In genomic region chr13:3633895-3634811, GRCm38 (mm10) we compare ENCODE assay signal across 8 mouse cellular contexts. TPM values are rescaled to one million over a fixed set of nuclear protein-coding genes. Genes with fewer than 3 reads are reported as not detected.
DNase-seq lines count a peak whose midpoint lies in the region; ATAC-seq and TF ChIP-seq lines count a peak whose summit lies in the region.

TSS of gene Asb13 (plus strand) at chr13:3634032.

- H3K79me3 ChIP-seq in C2C12 (ENCODE audit: low read depth), result no peaks in the 10 kb centered on the region

- H3K4me2 ChIP-seq in heart, embryonic 12.5 days, result peak within 1 kb of the TSS; percentile 92
- H3K4me2 ChIP-seq in kidney, postnatal 0 days (ENCODE audit: low read length), result peak within 1 kb of the TSS; percentile 84
- H3K4me2 ChIP-seq in liver, embryonic 11.5 days, result peak within 1 kb of the TSS; percentile 89
- peak within 1 kb of the TSS; percentile 77 for H3K4me2 ChIP-seq in myocyte (ENCODE audit: low read depth)

- peak; percentile 98 for ATAC-seq in erythroid progenitor cell, adult 5-6 weeks (replicated peaks; ENCODE audit: low FRiP score, poor library complexity, severe bottlenecking)
- ATAC-seq in heart, embryonic 12.5 days (ENCODE audit: insufficient number of reproducible peaks, low FRiP score), result peak; percentile 94
- peak; percentile 94 for ATAC-seq in kidney, postnatal 0 days (replicated peaks; ENCODE audit: low FRiP score, low read depth)
- ATAC-seq in liver, embryonic 11.5 days (replicated peaks; ENCODE audit: low FRiP score), result peak; percentile 93

- no peak for TF ChIP-seq CTCF in C2C12 (IDR thresholded peaks at IDR 0.05; ENCODE audit: control insufficient read depth, insufficient read depth, insufficient read length)
- TF ChIP-seq CTCF in kidney, postnatal 0 days (IDR thresholded peaks at IDR 0.05; ENCODE audit: low read depth), result 0 out of 2 replicates have a peak, but pooled peaks have one; percentile 2

- H3K27ac ChIP-seq in brown adipose tissue, adult 24 weeks (replicated peaks; ENCODE audit: low read depth, low read length), result 0 out of 2 replicates have a peak within 1 kb of the TSS, but pooled peaks have one; percentile 44
- H3K27ac ChIP-seq in heart, embryonic 12.5 days (ENCODE audit: poor library complexity, severe bottlenecking), result no peak within 1 kb of the TSS
- H3K27ac ChIP-seq in kidney, postnatal 0 days, result peak within 1 kb of the TSS; percentile 68
- H3K27ac ChIP-seq in liver, embryonic 11.5 days (ENCODE audit: low read depth, low read length), result no peak within 1 kb of the TSS

- TF ChIP-seq POLR2A in myocyte (IDR thresholded peaks at IDR 0.05; ENCODE audit: insufficient read length, low read depth), result peak; percentile 61

- H3K9ac ChIP-seq in heart, embryonic 12.5 days, result peak within 1 kb of the TSS; percentile 79
- peak within 1 kb of the TSS; percentile 78 for H3K9ac ChIP-seq in kidney, postnatal 0 days (ENCODE audit: low read depth, low read length)
- H3K9ac ChIP-seq in liver, embryonic 11.5 days (ENCODE audit: low read depth, low read length), result peak within 1 kb of the TSS; percentile 76

- H3K27me3 ChIP-seq in C2C12 (ENCODE audit: control insufficient read depth, insufficient read depth, insufficient read length) (no peaks in the 10 kb centered on the region), myocyte (ENCODE audit: control insufficient read depth, insufficient read depth, insufficient read length) (no peaks in the 10 kb centered on the region)
- 0 out of 2 replicates have a peak, but pooled peaks cover 3% of the 10 kb centered on the region for H3K27me3 ChIP-seq in heart, embryonic 12.5 days (replicated peaks)
- no peaks in the 10 kb centered on the region for H3K27me3 ChIP-seq in kidney, postnatal 0 days (ENCODE audit: insufficient read depth, low read length)
- no peaks in the 10 kb centered on the region for H3K27me3 ChIP-seq in liver, embryonic 11.5 days (replicated peaks; ENCODE audit: control insufficient read depth, insufficient read depth, low read length)

- under 1% methylated on average over 47 of the region's 47 CpGs for WGBS in heart, embryonic 12.5 days
- under 1% methylated on average over 47 of the region's 47 CpGs for WGBS in kidney, postnatal 0 days
- WGBS in liver, embryonic 11.5 days, result 2% methylated on average over 47 of the region's 47 CpGs

- H3K36me3 ChIP-seq in C2C12 (ENCODE audit: control insufficient read depth, insufficient read depth) (no peaks in the 10 kb centered on the region), myocyte (ENCODE audit: control insufficient read depth, insufficient read depth) (no peaks in the 10 kb centered on the region)
- no peaks in the 10 kb centered on the region for H3K36me3 ChIP-seq in heart, embryonic 12.5 days
- H3K36me3 ChIP-seq in kidney, postnatal 0 days (ENCODE audit: insufficient read depth, low read length), result no peaks in the 10 kb centered on the region
- H3K36me3 ChIP-seq in liver, embryonic 11.5 days (ENCODE audit: control insufficient read depth, insufficient read depth, low read length), result no peaks in the 10 kb centered on the region

- no peaks in the 10 kb centered on the region for H3K4me1 ChIP-seq in brown adipose tissue, adult 24 weeks (ENCODE audit: control insufficient read depth, insufficient read depth, insufficient read length, low read length)
- H3K4me1 ChIP-seq in heart, embryonic 12.5 days (replicated peaks), result 0 out of 2 replicates have a peak, but pooled peaks cover 8% of the 10 kb centered on the region
- H3K4me1 ChIP-seq in kidney, postnatal 0 days (replicated peaks; ENCODE audit: insufficient read depth, low read length), result peaks cover 4% of the 10 kb centered on the region; the same call in 1 of the 2 replicates
- no peaks in the 10 kb centered on the region for H3K4me1 ChIP-seq in liver, embryonic 11.5 days (replicated peaks; ENCODE audit: control insufficient read depth, insufficient read depth, low read length)

- peak within 1 kb of the TSS; percentile 29 for H3K4me3 ChIP-seq in C2C12 (ENCODE audit: insufficient read depth, poor library complexity, severe bottlenecking)
- peak within 1 kb of the TSS; percentile 93 for H3K4me3 ChIP-seq in brown adipose tissue, adult 24 weeks (ENCODE audit: insufficient read depth, low read depth, low read length)
- peak within 1 kb of the TSS; percentile 81 for H3K4me3 ChIP-seq in heart, embryonic 12.5 days
- peak within 1 kb of the TSS; percentile 77 for H3K4me3 ChIP-seq in kidney, postnatal 0 days (replicated peaks; ENCODE audit: low read depth, low read length)
- H3K4me3 ChIP-seq in liver, embryonic 11.5 days (ENCODE audit: low read depth, low read length), result peak within 1 kb of the TSS; percentile 70
- peak within 1 kb of the TSS; percentile 30 for H3K4me3 ChIP-seq in myocyte

- H3K9me3 ChIP-seq in heart, embryonic 12.5 days (replicated peaks), result 0 out of 2 replicates have a peak, but pooled peaks cover 2% of the 10 kb centered on the region
- no peaks in the 10 kb centered on the region for H3K9me3 ChIP-seq in kidney, postnatal 0 days (replicated peaks; ENCODE audit: low read length)
- H3K9me3 ChIP-seq in liver, embryonic 11.5 days (ENCODE audit: control insufficient read depth, low read length), result no peaks in the 10 kb centered on the region

- H3K79me2 ChIP-seq in C2C12 (ENCODE audit: control insufficient read depth, insufficient read depth), result no peaks in the 10 kb centered on the region
- H3K79me2 ChIP-seq in myocyte (ENCODE audit: control insufficient read depth, insufficient read depth), result no peaks in the 10 kb centered on the region

- DNase-seq in kidney, postnatal 0 days (ENCODE audit: low spot score), result peak; percentile 87
- DNase-seq in liver, embryonic 11.5 days (ENCODE audit: low spot score), result peak; percentile 82
- peak; percentile 78 to 87 for DNase-seq in spleen, postnatal 4 days (ENCODE audit: low spot score in 2 of 2)

- H3ac ChIP-seq in C2C12 (ENCODE audit: control insufficient read depth, insufficient read length, low read depth) (peak within 1 kb of the TSS; percentile 91), myocyte (ENCODE audit: control insufficient read depth, insufficient read length) (no peak within 1 kb of the TSS)

TF ChIP-seq in C2C12, 6 proteins besides CTCF, POLR2A, EP300 and RAD21:
- no peak for TF ChIP-seq FOSL1 (IDR thresholded peaks at IDR 0.05; ENCODE audit: insufficient read depth, low read length, poor library complexity, severe bottlenecking)
- TF ChIP-seq MAX (IDR thresholded peaks at IDR 0.05), result no peak
- no peak for TF ChIP-seq CEBPB (IDR thresholded peaks at IDR 0.05; ENCODE audit: low read depth)
- TF ChIP-seq USF1 (IDR thresholded peaks at IDR 0.05; ENCODE audit: low read depth), result no peak
- TF ChIP-seq MYOG (IDR thresholded peaks at IDR 0.05; ENCODE audit: control insufficient read depth, extremely low read depth, insufficient read length), result no peak
- TF ChIP-seq MYOD1 (IDR thresholded peaks at IDR 0.05; ENCODE audit: control insufficient read depth, insufficient read length, low read depth), result no peak

TF ChIP-seq in myocyte, 11 proteins besides CTCF, POLR2A, EP300 and RAD21:
- no peak for TF ChIP-seq MAX (IDR thresholded peaks at IDR 0.05; ENCODE audit: low read depth)
- TF ChIP-seq USF1 (IDR thresholded peaks at IDR 0.05; ENCODE audit: low read depth), result no peak
- no peak for TF ChIP-seq TCF12 (IDR thresholded peaks at IDR 0.05; ENCODE audit: insufficient read depth, poor library complexity, severe bottlenecking)
- no peak for TF ChIP-seq E2F4 (IDR thresholded peaks at IDR 0.05; ENCODE audit: insufficient read depth)
- TF ChIP-seq TCF3 (IDR thresholded peaks at IDR 0.05; ENCODE audit: insufficient read length, low read depth), result no peak
- TF ChIP-seq REST (IDR thresholded peaks at IDR 0.05; ENCODE audit: insufficient read depth, insufficient read length), result no peak
- no peak for TF ChIP-seq POLR2AphosphoS2 (IDR thresholded peaks at IDR 0.05; ENCODE audit: insufficient read length, low read depth)
- no peak for TF ChIP-seq CEBPB (IDR thresholded peaks at IDR 0.05; ENCODE audit: insufficient read depth, poor library complexity, severe bottlenecking)
- no peak for TF ChIP-seq MYOG (IDR thresholded peaks at IDR 0.05; ENCODE audit: control insufficient read depth in 1 of 3, insufficient read depth in 1 of 3, insufficient read length in 2 of 3, low read depth in 2 of 3)
- no peak for TF ChIP-seq MYOD1 (IDR thresholded peaks at IDR 0.05; ENCODE audit: control insufficient read depth in 1 of 3, insufficient read length in 2 of 3, low read depth in 2 of 3)

RNA-seq across cellular contexts. Expression of gene Asb13, which starts in this region (rescaled TPM):
- polyA plus RNA-seq in C2C12 (2012; fragmentation: generic; extraction: Trizol) (1.8 TPM), myocyte (2012; fragmentation: generic; extraction: Trizol) (0.97 TPM)
- 9.4 and 10.5 TPM in 2 replicates for polyA plus RNA-seq in brown adipose tissue, adult 24 weeks (2012; ENCODE audit: insufficient read depth, insufficient read length, missing spikeins)
- 1.8 and 6.7 TPM in 2 replicates for total RNA-seq in erythroid progenitor cell, adult 5-6 weeks (2015; ENCODE audit: low replicate concordance)
- 0.39 and 6.2 TPM in 2 replicates for total RNA-seq in erythroid progenitor cell, adult 5-6 weeks (2017; ENCODE audit: low replicate concordance)
- polyA plus RNA-seq in heart, embryonic 12.5 days (2016; fragmentation: Nextera tagmentation; extraction: Ambion mirVana), result 4.6 and 4.8 TPM in 2 replicates
- 9.2 and 11.7 TPM in 2 replicates for polyA plus RNA-seq in kidney, postnatal 0 days (2015; fragmentation: Nextera tagmentation; extraction: Ambion mirVana)
- 4.7 and 4.9 TPM in 2 replicates for polyA plus RNA-seq in liver, embryonic 11.5 days (2014; fragmentation: Nextera tagmentation; extraction: Ambion mirVana)

Comparison
In these comparisons a context has a peak if more than half of its experiments do, and no peak if none do; other contexts are left out.
1. H3K4me3 ChIP-seq: peak in every context shown above with its lines; median percentile 93 in brown adipose tissue, adult 24 weeks; 81 in heart, embryonic 12.5 days; 77 in kidney, postnatal 0 days; 70 in liver, embryonic 11.5 days; 30 in myocyte; 29 in C2C12.
2. H3K27ac ChIP-seq: peak in brown adipose tissue, adult 24 weeks (single experiment) and kidney, postnatal 0 days (single experiment); none in heart, embryonic 12.5 days (single experiment) and liver, embryonic 11.5 days (single experiment).
3. Peak in every context shown above with its lines, with median percentiles within 50 percentile points of each other: ATAC-seq, H3K4me2 ChIP-seq, H3K9ac ChIP-seq and DNase-seq.